Mouse (Mus musculus): ENCODE results near the gene Cldn7. TPM values are rescaled to one million over a fixed set of nuclear protein-coding genes. Genes with fewer than 3 reads are reported as not detected.

Gene Cldn7
- polyA plus RNA-seq, 1 experiment from 2014 or later: 7.5 TPM

GRCm38 (mm10) chr11:69974907-69975306 lies 10.3 kb downstream of the Cldn7 start:
- WGBS: 90% methylated on average over 2 of the region's 2 CpGs

GRCm38 (mm10) chr11:69976271-69976670 lies 11.7 kb downstream of the Cldn7 start:
- peaks cover 7% of the 10 kb centered on the region for H3K4me1 ChIP-seq (ENCODE audit: control insufficient read depth, insufficient read depth, low read length)
- 56% methylated on average over 4 of the region's 4 CpGs for WGBS
- no peaks in the 10 kb centered on the region for H3K27me3 ChIP-seq (ENCODE audit: control insufficient read depth, insufficient read depth, low read length)
- no peak overlapping the region for H3K4me2 ChIP-seq (ENCODE audit: low read depth, low read length)
- no peak overlapping the region for H3K4me3 ChIP-seq (ENCODE audit: low read length)
- H3K36me3 ChIP-seq (ENCODE audit: control insufficient read depth, insufficient read depth): peaks cover 26% of the 10 kb centered on the region
- H3K9ac ChIP-seq (ENCODE audit: low read length): no peak overlapping the region
- no peak for ATAC-seq (replicated peaks; ENCODE audit: extremely low read depth, insufficient read depth, low FRiP score)
- H3K27ac ChIP-seq (ENCODE audit: low read length): no peak overlapping the region
- H3K9me3 ChIP-seq (replicated peaks; ENCODE audit: control insufficient read depth, low read length): no peaks in the 10 kb centered on the region

More at GRCm38 (mm10) chr11:69974907-69975306, 10.3 kb downstream of the Cldn7 start:
- Histone ChIP-seq H3K4me2 (ENCODE audit: low read depth, low read length) (no peak overlapping the region), H3K27me3 (ENCODE audit: control insufficient read depth, insufficient read depth, low read length) (no peaks in the 10 kb centered on the region), H3K4me3 (ENCODE audit: low read length) (no peak overlapping the region), H3K4me1 (ENCODE audit: control insufficient read depth, insufficient read depth, low read length) (peaks cover 7% of the 10 kb centered on the region), H3K36me3 (ENCODE audit: control insufficient read depth, insufficient read depth) (peaks cover 33% of the 10 kb centered on the region), H3K27ac (ENCODE audit: low read length) (no peak overlapping the region), H3K9ac (ENCODE audit: low read length) (no peak overlapping the region), H3K9me3 (replicated peaks; ENCODE audit: control insufficient read depth, low read length) (no peaks in the 10 kb centered on the region)
- no peak for ATAC-seq (replicated peaks; ENCODE audit: extremely low read depth, insufficient read depth, low FRiP score)

GRCm38 (mm10) chr11:69979827-69980195 lies 15.2 kb downstream of the Cldn7 start:
- 1% methylated on average over 16 of the region's 16 CpGs for WGBS
- peak overlapping the region; percentile 100 for H3K27ac ChIP-seq (ENCODE audit: low read length)
- no peaks in the 10 kb centered on the region for H3K27me3 ChIP-seq (ENCODE audit: control insufficient read depth, insufficient read depth, low read length)
- peaks cover 28% of the 10 kb centered on the region for H3K4me1 ChIP-seq (ENCODE audit: control insufficient read depth, insufficient read depth, low read length)
- peak overlapping the region; percentile 89 for H3K4me2 ChIP-seq (ENCODE audit: low read depth, low read length)
- H3K4me3 ChIP-seq (ENCODE audit: low read length): peak overlapping the region; percentile 98
- no peak for ATAC-seq (replicated peaks; ENCODE audit: extremely low read depth, insufficient read depth, low FRiP score)
- peak overlapping the region; percentile 75 for H3K9ac ChIP-seq (ENCODE audit: low read length)
- H3K9me3 ChIP-seq (replicated peaks; ENCODE audit: control insufficient read depth, low read length): no peaks in the 10 kb centered on the region
- H3K36me3 ChIP-seq (ENCODE audit: control insufficient read depth, insufficient read depth): peaks cover 21% of the 10 kb centered on the region

DNA sequence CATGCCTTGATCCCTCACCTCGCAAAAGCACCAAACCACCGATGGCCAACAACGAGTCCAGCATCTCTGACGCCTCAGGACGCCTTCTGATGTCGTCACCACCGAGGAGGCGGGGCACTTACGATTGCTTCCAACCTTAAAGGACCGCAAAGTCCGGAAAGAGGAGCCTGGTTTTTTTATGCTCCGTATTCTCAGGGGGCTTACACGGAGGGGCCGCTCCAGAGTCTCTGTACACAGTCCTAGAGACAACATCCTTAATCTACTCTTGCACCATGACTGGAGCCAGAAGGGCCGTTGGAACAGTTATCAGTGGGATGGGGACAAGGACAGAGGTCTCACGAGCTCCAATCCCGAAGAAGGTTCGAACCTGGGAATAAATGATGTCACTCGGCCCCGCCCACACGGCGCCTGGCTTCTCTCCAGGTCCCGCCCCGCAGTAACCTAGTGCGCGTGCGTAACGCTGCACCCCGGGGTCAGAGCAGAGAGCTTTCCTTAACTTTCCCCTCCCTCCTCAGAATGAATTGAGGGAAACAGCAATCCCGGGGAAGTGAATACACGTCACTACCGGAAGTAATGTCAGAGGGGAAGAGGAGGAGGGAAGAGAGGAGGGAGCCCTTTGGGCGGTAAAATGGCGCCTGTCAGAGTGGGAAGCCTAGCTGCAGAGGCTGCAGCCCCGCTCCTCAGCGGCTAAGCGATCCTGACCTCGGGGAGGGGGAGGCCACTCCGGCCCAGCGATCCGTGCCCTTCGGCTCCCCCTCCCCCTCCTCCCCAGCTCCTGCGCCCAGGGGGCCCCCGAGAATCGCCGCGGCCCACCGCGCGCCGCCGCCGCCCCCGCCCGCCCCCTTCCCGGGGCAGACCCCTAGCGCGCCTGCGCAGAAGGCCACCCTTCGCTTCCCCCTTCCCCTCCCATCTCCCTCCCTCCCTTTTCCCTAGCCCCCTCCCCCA lies 15.9 kb downstream of the Cldn7 start:
- no peaks in the 10 kb centered on the region for H3K9me3 ChIP-seq (replicated peaks; ENCODE audit: control insufficient read depth, low read length)
- peaks cover 24% of the 10 kb centered on the region for H3K36me3 ChIP-seq (ENCODE audit: control insufficient read depth, insufficient read depth)
- ATAC-seq (replicated peaks; ENCODE audit: extremely low read depth, insufficient read depth, low FRiP score): peak; percentile 95
- H3K4me3 ChIP-seq (ENCODE audit: low read length): peak overlapping the region; percentile 98
- H3K27me3 ChIP-seq (ENCODE audit: control insufficient read depth, insufficient read depth, low read length): no peaks in the 10 kb centered on the region
- peak overlapping the region; percentile 100 for H3K27ac ChIP-seq (ENCODE audit: low read length)
- peak overlapping the region; percentile 95 for H3K9ac ChIP-seq (ENCODE audit: low read length)
- H3K4me2 ChIP-seq (ENCODE audit: low read depth, low read length): peak overlapping the region; percentile 89
- peaks cover 28% of the 10 kb centered on the region for H3K4me1 ChIP-seq (ENCODE audit: control insufficient read depth, insufficient read depth, low read length)
- WGBS: under 1% methylated on average over 41 of the region's 60 CpGs

- Histone ChIP-seq H3K4me2 (ENCODE audit: low read depth, low read length) (peak within 1 kb of the TSS; percentile 89), H3K9me3 (replicated peaks; ENCODE audit: control insufficient read depth, low read length) (no peaks in the 10 kb centered on the region), H3K4me1 (ENCODE audit: control insufficient read depth, insufficient read depth, low read length) (peaks cover 28% of the 10 kb centered on the region), H3K4me3 (ENCODE audit: low read length) (peak within 1 kb of the TSS; percentile 98), H3K36me3 (ENCODE audit: control insufficient read depth, insufficient read depth) (peaks cover 27% of the 10 kb centered on the region), H3K9ac (ENCODE audit: low read length) (peak within 1 kb of the TSS; percentile 95), H3K27ac (ENCODE audit: low read length) (peak within 1 kb of the TSS; percentile 100), H3K27me3 (ENCODE audit: control insufficient read depth, insufficient read depth, low read length) (no peaks in the 10 kb centered on the region)
- no peak for ATAC-seq (replicated peaks; ENCODE audit: extremely low read depth, insufficient read depth, low FRiP score)
- under 1% methylated on average over 39 of the region's 43 CpGs for WGBS
Observed at GRCm38 (mm10) chr11:69981141-69981762, 16.7 kb downstream of the Cldn7 start, which contains the start of gene Ctdnep1. Ctdnep1 (plus strand) TSS chr11:69981156.

GRCm38 (mm10) chr11:69982225-69982624 lies 17.6 kb downstream of the Cldn7 start, which contains the start of gene Elp5:
Elp5 (minus strand) TSS chr11:69982517.
- ATAC-seq (replicated peaks; ENCODE audit: extremely low read depth, insufficient read depth, low FRiP score): no peak
- Histone ChIP-seq H3K4me2 (ENCODE audit: low read depth, low read length) (peak within 1 kb of the TSS; percentile 89), H3K36me3 (ENCODE audit: control insufficient read depth, insufficient read depth) (peaks cover 31% of the 10 kb centered on the region), H3K4me3 (ENCODE audit: low read length) (peak within 1 kb of the TSS; percentile 98), H3K9me3 (replicated peaks; ENCODE audit: control insufficient read depth, low read length) (no peaks in the 10 kb centered on the region), H3K27ac (ENCODE audit: low read length) (peak within 1 kb of the TSS; percentile 100), H3K27me3 (ENCODE audit: control insufficient read depth, insufficient read depth, low read length) (no peaks in the 10 kb centered on the region), H3K4me1 (ENCODE audit: control insufficient read depth, insufficient read depth, low read length) (peaks cover 28% of the 10 kb centered on the region), H3K9ac (ENCODE audit: low read length) (peak within 1 kb of the TSS; percentile 95)
- WGBS: 45% methylated on average over 8 of the region's 8 CpGs

DNA sequence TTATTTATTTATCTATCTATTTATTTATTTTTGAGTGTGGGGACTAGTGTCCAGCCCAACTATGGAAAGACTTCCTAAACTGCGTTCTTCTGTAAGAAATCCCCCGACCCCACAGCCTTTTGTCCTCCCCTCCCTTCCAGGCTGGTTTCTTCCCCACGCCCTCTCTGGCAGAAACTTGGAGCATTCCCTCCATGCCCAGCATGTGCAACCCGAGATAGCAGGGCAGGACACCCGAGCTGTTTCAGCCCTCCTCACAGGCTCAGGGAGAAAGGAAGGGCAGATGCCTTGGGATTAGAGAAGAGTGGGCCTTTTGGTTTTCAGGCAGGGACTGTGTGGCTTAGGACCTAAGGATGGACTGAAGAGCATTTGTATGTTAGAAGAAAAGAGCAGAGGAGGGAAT lies 18.3 kb downstream of the Cldn7 start:
- Histone ChIP-seq H3K4me2 (ENCODE audit: low read depth, low read length) (peak overlapping the region; percentile 89), H3K4me3 (ENCODE audit: low read length) (peak overlapping the region; percentile 98), H3K27ac (ENCODE audit: low read length) (peak overlapping the region; percentile 100), H3K36me3 (ENCODE audit: control insufficient read depth, insufficient read depth) (peaks cover 37% of the 10 kb centered on the region), H3K4me1 (ENCODE audit: control insufficient read depth, insufficient read depth, low read length) (peaks cover 28% of the 10 kb centered on the region), H3K9me3 (replicated peaks; ENCODE audit: control insufficient read depth, low read length) (no peaks in the 10 kb centered on the region), H3K27me3 (ENCODE audit: control insufficient read depth, insufficient read depth, low read length) (no peaks in the 10 kb centered on the region), H3K9ac (ENCODE audit: low read length) (peak overlapping the region; percentile 95)
- WGBS: 13% methylated on average over 5 of the region's 5 CpGs
- no peak for ATAC-seq (replicated peaks; ENCODE audit: extremely low read depth, insufficient read depth, low FRiP score)

DNA sequence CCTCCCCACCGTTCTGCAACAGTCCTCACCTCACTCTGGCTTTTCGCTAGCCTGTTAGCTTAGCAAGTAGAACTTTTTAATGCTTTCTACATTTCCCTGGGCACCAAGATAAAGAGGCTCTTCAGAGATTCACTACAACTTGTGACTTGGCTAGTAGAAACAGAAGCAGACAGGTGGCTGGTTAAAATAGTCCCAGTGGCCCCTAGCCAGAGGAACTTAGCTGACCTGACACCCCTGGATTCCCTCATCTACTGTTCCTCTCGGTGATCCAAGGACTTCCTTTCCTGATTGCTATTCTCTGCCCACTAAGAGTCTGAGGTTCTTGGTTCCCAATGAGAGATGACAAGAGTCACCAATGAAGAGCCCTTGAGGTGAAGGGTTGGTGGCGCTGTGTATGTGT lies 18.8 kb downstream of the Cldn7 start:
- H3K27ac ChIP-seq (ENCODE audit: low read length): peak overlapping the region; percentile 100
- H3K27me3 ChIP-seq (ENCODE audit: control insufficient read depth, insufficient read depth, low read length): no peaks in the 10 kb centered on the region
- peak overlapping the region; percentile 98 for H3K4me3 ChIP-seq (ENCODE audit: low read length)
- no peak for ATAC-seq (replicated peaks; ENCODE audit: extremely low read depth, insufficient read depth, low FRiP score)
- peak overlapping the region; percentile 95 for H3K9ac ChIP-seq (ENCODE audit: low read length)
- 81% methylated on average over 4 of the region's 4 CpGs for WGBS
- no peaks in the 10 kb centered on the region for H3K9me3 ChIP-seq (replicated peaks; ENCODE audit: control insufficient read depth, low read length)
- peaks cover 28% of the 10 kb centered on the region for H3K4me1 ChIP-seq (ENCODE audit: control insufficient read depth, insufficient read depth, low read length)
- H3K36me3 ChIP-seq (ENCODE audit: control insufficient read depth, insufficient read depth): peaks cover 37% of the 10 kb centered on the region
- peak overlapping the region; percentile 89 for H3K4me2 ChIP-seq (ENCODE audit: low read depth, low read length)

DNA sequence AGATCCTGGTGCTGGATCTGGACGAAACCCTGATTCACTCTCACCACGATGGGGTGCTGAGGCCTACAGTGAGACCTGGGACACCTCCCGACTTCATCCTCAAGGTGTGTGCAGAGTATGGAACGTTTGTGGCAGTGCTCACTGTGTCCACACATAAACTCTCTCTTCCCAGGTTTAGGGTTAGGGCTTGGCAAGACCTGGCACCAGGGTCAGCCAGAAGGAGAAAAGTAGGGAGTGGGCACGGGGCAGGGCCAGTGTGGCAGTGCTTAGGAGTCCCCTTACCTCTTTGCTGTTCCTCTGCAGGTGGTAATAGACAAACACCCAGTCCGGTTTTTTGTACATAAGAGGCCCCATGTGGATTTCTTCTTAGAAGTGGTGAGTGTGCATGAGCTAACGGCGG lies 19.9 kb downstream of the Cldn7 start:
- no peaks in the 10 kb centered on the region for H3K27me3 ChIP-seq (ENCODE audit: control insufficient read depth, insufficient read depth, low read length)
- H3K36me3 ChIP-seq (ENCODE audit: control insufficient read depth, insufficient read depth): peaks cover 43% of the 10 kb centered on the region
- no peaks in the 10 kb centered on the region for H3K9me3 ChIP-seq (replicated peaks; ENCODE audit: control insufficient read depth, low read length)
- no peak overlapping the region for H3K4me3 ChIP-seq (ENCODE audit: low read length)
- H3K4me2 ChIP-seq (ENCODE audit: low read depth, low read length): no peak overlapping the region
- no peak for ATAC-seq (replicated peaks; ENCODE audit: extremely low read depth, insufficient read depth, low FRiP score)
- WGBS: 89% methylated on average over 8 of the region's 8 CpGs
- H3K9ac ChIP-seq (ENCODE audit: low read length): no peak overlapping the region
- no peak overlapping the region for H3K27ac ChIP-seq (ENCODE audit: low read length)
- H3K4me1 ChIP-seq (ENCODE audit: control insufficient read depth, insufficient read depth, low read length): peaks cover 25% of the 10 kb centered on the region

All from heart, embryonic 16.5 days (tissue).